Mouse (Mus musculus) naive thymus-derived CD4-positive, alpha-beta T cell, adult 2 months (primary cell): ENCODE data around the gene Rbm39.
"Not testable (repeated sequence)": the region's sequence is repeated elsewhere in the genome, so short reads cannot be mapped to it uniquely, and the experiment has no call there.

Source experiments
- DNase-seq: peaks from one replicate; pipeline ENCODE4 v3.0.0-alpha.2; 2011; ENCODE audit warnings: low read depth

Rbm39 gene

GRCm38 (mm10) chr2:156180824-156181590, 969 bp upstream of the Rbm39 start:
- DNase-seq = no peak

DNA sequence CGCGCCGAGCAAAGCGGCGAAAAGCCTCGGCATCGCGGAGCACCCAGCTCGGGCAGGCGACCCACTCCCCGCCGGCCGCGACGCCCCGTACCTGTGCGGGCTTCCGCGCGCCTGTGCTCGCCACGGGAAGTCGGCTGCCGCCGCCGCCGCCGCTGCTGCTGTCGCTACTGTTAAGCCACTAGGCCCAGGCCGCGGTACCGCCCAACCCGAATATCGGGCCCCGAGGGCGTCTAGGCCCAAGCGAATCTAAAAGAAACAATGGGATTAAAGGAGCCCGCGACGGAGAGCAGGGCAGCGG, 293 bp downstream of the Rbm39 start:
- no peak for DNase-seq

GRCm38 (mm10) chr2:156179046-156179795, 817 bp downstream of the Rbm39 start:
- peak; percentile 92 for DNase-seq

GRCm38 (mm10) chr2:156177651-156178050, 2.4 kb downstream of the Rbm39 start:
- DNase-seq = no peak

GRCm38 (mm10) chr2:156177079-156177478, 3.0 kb downstream of the Rbm39 start:
- DNase-seq = peak; percentile 61

- DNase-seq = no peak
Measured at GRCm38 (mm10) chr2:156166557-156166956, 13.5 kb downstream of the Rbm39 start.

DNA sequence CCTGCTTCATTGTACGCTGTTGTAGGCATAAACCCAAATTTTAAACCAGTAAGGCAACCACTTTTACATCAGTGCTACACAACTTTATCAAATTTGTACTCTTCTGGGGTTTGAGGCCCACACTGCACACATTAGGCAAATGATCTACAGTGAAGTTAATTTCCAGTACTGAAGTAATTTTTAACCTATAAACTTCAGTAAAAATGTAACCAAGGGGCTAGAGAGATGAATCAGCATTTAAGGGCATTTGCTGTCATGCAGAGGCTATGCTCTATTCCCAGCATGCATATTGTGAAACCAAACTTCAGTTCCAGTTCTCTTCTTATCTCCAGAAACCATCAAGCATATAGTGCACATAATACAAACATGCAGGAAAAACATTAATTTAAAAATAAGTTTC, 14.6 kb downstream of the Rbm39 start:
- no peak for DNase-seq

DNA sequence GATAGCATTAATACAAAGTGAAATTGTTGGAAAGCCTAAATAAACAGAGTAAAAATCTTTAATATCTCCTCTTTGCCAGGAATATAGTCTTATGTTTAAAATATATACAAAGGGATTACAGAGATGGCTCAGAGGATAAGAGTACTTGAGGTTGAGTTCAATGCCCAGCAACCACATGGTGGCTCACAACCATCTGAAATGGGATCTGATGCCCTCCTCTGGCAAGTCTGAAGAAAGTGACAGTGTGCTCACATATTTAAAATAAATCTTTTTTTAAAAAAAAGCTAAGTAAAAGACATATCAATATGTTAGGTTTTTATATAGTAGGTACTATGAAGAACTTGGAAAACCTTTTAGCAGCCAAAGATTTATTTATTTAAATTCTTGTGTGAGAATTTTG, 28.5 kb downstream of the Rbm39 start:
- no peak for DNase-seq

GRCm38 (mm10) chr2:156147316-156147915, 32.6 kb downstream of the Rbm39 start:
- no peak for DNase-seq

GRCm38 (mm10) chr2:156146272-156146989, 33.6 kb downstream of the Rbm39 start:
- DNase-seq = peak; percentile 24

GRCm38 (mm10) chr2:156145486-156146130, 34.4 kb downstream of the Rbm39 start:
- no peak for DNase-seq

DNA sequence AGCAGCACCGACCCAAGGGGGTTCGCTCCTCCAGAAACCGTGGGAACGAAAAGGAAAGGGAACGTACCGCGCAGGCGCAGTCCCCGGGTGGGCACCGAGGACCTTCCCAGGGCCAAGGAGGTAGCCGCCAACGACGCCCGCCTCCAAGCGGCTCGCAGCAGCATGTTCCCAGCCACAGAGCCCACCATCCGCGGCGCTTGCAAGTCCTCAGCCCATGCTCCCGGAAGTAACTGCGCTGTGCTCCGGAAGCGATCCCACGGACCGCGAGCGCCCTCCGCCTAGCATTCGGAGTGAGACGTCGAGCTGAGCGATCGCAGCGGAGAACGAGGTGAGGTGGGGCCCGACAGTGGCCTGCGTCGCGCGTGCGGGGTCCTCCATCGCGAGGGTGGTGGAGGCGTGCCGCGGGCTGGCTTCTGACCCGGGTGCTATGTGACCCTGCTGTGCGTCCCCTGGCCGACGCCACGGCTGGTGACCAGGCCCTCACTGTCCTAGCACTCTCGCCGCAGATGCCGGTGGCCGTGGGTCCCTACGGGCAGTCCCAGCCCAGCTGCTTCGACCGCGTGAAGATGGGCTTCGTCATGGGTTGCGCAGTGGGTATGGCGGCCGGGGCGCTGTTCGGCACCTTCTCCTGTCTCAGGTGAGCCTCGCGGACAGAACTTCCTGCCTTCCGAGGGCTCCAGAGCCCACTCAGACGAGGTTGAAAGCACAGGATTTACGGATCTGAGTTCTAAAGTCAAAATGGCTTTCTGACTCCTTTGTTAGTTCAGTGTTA, 35.9 kb downstream of the Rbm39 start, which contains the start of the genes Romo1 and Nfs1:
Gene Romo1 (plus strand): TSS at position 87 of the 772 bp plus-strand sequence.
Gene Nfs1 (minus strand): TSS at position 234 of the 772 bp plus-strand sequence.
- DNase-seq = peak; percentile 94

GRCm38 (mm10) chr2:156143367-156143766, 36.7 kb downstream of the Rbm39 start:
- DNase-seq = no peak

GRCm38 (mm10) chr2:156142820-156143219, 37.2 kb downstream of the Rbm39 start:
- no peak for DNase-seq

- DNase-seq = no peak
Measured at GRCm38 (mm10) chr2:156135695-156136094, 44.3 kb downstream of the Rbm39 start.

GRCm38 (mm10) chr2:156134161-156134560, 45.9 kb downstream of the Rbm39 start:
- DNase-seq = no peak

DNA sequence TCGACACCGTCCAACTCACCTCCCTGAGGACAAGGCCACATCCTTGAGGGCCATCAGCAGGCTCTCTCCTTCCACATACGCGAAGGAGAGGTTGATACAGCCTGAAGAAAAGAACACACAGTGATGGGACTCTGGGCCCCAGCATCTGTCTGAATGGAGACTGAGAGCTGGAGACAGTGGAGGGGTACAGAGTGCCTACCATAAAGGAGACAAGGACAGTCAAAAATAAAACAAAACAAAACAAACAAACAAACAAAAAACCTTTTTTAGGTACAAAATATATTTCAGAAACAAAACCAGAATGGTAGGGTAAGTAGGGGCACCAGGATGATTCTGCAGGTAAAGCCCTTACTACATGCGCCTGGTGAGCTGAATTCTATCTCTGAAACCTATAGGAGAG, 53.0 kb downstream of the Rbm39 start, which contains the start of gene Gm28036:
Gene Gm28036 (minus strand): TSS at position 101 of the 400 bp plus-strand sequence.
- no peak for DNase-seq

GRCm38 (mm10) chr2:156123731-156124130, 56.3 kb downstream of the Rbm39 start:
- DNase-seq = no peak

- no peak for DNase-seq
Measured at GRCm38 (mm10) chr2:156119566-156119965, 60.5 kb downstream of the Rbm39 start.

DNA sequence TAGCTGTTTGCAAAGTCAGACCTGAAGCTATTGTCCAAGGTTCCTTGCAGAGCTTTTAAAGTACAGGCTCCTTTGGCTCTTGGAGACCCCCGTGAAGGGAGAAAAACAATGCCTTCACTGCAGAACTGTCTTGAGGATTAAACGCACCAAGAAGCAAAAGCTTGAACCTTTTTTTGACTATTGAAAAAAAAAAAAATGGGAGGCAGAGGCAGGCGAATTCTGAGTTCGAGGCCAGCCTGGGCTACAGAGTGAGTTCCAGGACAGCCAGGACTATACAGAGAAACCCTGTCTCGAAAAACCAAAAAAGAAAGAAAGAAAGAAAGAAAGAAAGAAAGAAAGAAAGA, 68.0 kb downstream of the Rbm39 start:
- not testable (repeated sequence) for DNase-seq
